Mouse (Mus musculus) forebrain, postnatal 0 days (tissue): ENCODE data around the gene Afp. TPM values are rescaled to one million over a fixed set of nuclear protein-coding genes. Genes with fewer than 3 reads are reported as not detected.

Source experiments
- ATAC-seq: fragments of 200-750 bp; cut with Nextera tagmentation; 2 replicates; pipeline ENCODE4 v1.8.0; 2017; ENCODE audit warnings: mild to moderate bottlenecking, moderate library complexity
- DNase-seq: peaks from one replicate; pipeline ENCODE4 v3.0.0-alpha.2; 2015
- H3K27ac ChIP-seq: fragments of 300-500 bp; sonication (generic); 2 replicates; pipeline ENCODE4 v1.5.1; 2014; ENCODE audit warnings: low read depth, mild to moderate bottlenecking, antibody characterized with exemption, low read length, moderate library complexity, mixed read lengths
- H3K27me3 ChIP-seq: fragments of 300-500 bp; sonication (generic); 2 replicates; pipeline ENCODE4 v1.6.1; 2014; ENCODE audit warnings: mild to moderate bottlenecking, low read length, mixed read lengths; ENCODE audit not compliant: insufficient read depth
- H3K36me3 ChIP-seq: fragments of 300-500 bp; sonication (generic); 2 replicates; pipeline ENCODE4 v1.6.1; 2014; ENCODE audit warnings: mild to moderate bottlenecking, moderate library complexity; ENCODE audit not compliant: insufficient read depth
- H3K4me1 ChIP-seq: fragments of 300-500 bp; sonication (generic); 2 replicates; pipeline ENCODE4 v1.6.1; 2014; ENCODE audit warnings: antibody characterized with exemption; ENCODE audit not compliant: insufficient read depth
- H3K4me2 ChIP-seq: fragments of 300-500 bp; sonication (generic); 2 replicates; pipeline ENCODE4 v1.6.1; 2014; ENCODE audit warnings: low read depth, mild to moderate bottlenecking, moderate library complexity
- H3K4me3 ChIP-seq: fragments of 300-500 bp; sonication (generic); 2 replicates; pipeline ENCODE4 v1.5.1; 2014; ENCODE audit warnings: low read depth, low read length, mixed read lengths
- H3K9ac ChIP-seq: fragments of 300-500 bp; sonication (generic); 2 replicates; pipeline ENCODE4 v1.6.1; 2014; ENCODE audit warnings: mild to moderate bottlenecking
- H3K9me3 ChIP-seq: fragments of 300-500 bp; sonication (generic); 2 replicates; pipeline ENCODE4 v1.6.1; 2016; ENCODE audit warnings: low read length
- CTCF ChIP-seq: sonication (generic); IDR thresholded peaks from 2 replicates; pipeline ENCODE4 v1.5.1; 2016; ENCODE audit warnings: antibody characterized with exemption, control low read depth, low read depth
- WGBS: fragments of 180-500 bp; shearing (Covaris S2); extraction: QIAGEN DNeasy Blood & Tissue Kit; methylation state at CpG from one replicate; pipeline ENCODE4 v1.1.7; 2014; 5-methylcytosine and 5-hydroxymethylcytosine counted together
- polyA plus RNA-seq: library from polyadenylated mRNA; unstranded; fragments of >200 nt; fragmentation: Nextera tagmentation; extraction: Ambion mirVana; gene quantifications from 2 replicates; pipeline ENCODE4 v1.2.1, GENCODE M21; 2015
- total RNA-seq: library from RNA; depleted of rRNA; stranded (reverse); fragments of >200 nt; gene quantifications from 2 replicates; pipeline ENCODE4 v1.2.3, GENCODE M21; 2014

Gene Afp
- total and polyA plus RNA-seq, 2 experiments from 2014 or later: 0.17 TPM; not detected in 1

DNA sequence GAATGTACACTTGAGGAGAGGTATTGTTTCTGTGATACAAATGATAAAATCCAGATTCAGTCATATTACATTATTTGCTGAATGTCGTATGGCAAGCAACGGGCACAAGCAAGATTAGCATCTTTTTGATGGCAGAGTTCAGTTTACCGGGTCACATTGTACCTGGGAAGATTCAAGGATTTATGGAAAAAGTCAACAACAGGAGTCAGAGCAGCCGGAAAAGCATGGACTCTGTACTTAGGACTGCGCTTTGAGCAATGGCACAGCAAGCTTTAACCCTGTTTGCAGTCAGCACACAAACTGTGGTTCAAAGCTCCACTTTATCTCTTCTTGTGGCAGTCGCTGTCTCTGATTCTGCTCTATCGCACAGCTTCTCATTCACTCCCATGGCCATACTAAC is 4.9 kb upstream of the Afp start:
- no peaks in the 10 kb centered on the region for H3K36me3 ChIP-seq
- DNase-seq (no peak), ATAC-seq (no peak)
- H3K27me3 ChIP-seq: no peaks in the 10 kb centered on the region
- no peaks in the 10 kb centered on the region for H3K4me1 ChIP-seq
- no peaks in the 10 kb centered on the region for H3K9me3 ChIP-seq
- no peak for TF ChIP-seq CTCF
- 95% methylated on average over 7 of the region's 7 CpGs for WGBS
- H3K27ac ChIP-seq: no peak overlapping the region
- H3K9ac ChIP-seq: no peak overlapping the region
- H3K4me2 ChIP-seq: no peak overlapping the region
- no peak overlapping the region for H3K4me3 ChIP-seq

DNA sequence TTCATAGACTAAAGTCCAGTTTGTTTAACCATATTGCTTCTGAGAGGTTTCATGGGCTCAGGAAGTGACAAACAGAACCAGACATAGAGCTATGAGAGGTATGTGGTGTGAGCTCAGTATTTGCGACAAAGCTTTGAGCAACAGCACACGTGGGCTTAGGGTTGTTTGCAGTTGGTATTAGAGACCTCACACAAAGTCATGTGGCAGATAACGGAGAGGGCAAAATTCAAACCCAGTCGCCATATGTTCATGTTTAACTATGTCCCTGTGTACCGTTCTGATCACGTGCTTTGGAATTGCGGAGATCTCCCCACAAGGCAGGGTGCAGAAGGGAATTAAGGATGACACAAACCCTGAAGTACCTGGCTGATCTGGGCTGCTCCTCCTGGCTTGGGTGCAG is 2.2 kb upstream of the Afp start:
- DNase-seq: no peak
- H3K36me3 ChIP-seq: no peaks in the 10 kb centered on the region
- 92% methylated on average over 7 of the region's 7 CpGs for WGBS
- ATAC-seq: no peak
- TF ChIP-seq CTCF: no peak
- H3K4me1 ChIP-seq: no peaks in the 10 kb centered on the region
- no peaks in the 10 kb centered on the region for H3K27me3 ChIP-seq
- no peak overlapping the region for H3K4me3 ChIP-seq
- H3K4me2 ChIP-seq: no peak overlapping the region
- no peaks in the 10 kb centered on the region for H3K9me3 ChIP-seq
- H3K9ac ChIP-seq: no peak overlapping the region
- H3K27ac ChIP-seq: no peak overlapping the region

DNA sequence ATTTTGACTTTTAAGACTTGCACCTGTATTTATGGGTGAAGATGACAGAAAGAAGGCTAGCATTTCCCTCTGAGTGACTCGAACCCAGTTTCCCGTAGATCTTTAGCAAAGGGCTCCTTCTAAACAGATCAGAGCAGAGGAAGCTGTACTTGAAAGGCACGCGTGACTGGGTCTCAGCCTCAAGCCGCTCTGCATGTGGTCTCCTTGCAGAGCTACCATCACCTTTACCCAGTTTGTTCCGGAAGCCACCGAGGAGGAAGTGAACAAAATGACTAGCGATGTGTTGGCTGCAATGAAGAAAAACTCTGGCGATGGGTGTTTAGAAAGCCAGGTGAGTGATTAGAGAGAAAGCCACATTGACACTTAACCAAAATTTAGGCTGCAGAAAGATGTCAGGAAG is 1.9 kb downstream of the Afp start:
- Histone ChIP-seq H3K36me3 (no peaks in the 10 kb centered on the region), H3K4me3 (no peak overlapping the region), H3K27me3 (no peaks in the 10 kb centered on the region), H3K27ac (no peak overlapping the region), H3K4me2 (no peak overlapping the region), H3K9me3 (no peaks in the 10 kb centered on the region), H3K9ac (no peak overlapping the region), H3K4me1 (no peaks in the 10 kb centered on the region)
- DNase-seq (no peak), ATAC-seq (no peak)
- TF ChIP-seq CTCF: no peak
- 83% methylated on average over 9 of the region's 9 CpGs for WGBS

DNA sequence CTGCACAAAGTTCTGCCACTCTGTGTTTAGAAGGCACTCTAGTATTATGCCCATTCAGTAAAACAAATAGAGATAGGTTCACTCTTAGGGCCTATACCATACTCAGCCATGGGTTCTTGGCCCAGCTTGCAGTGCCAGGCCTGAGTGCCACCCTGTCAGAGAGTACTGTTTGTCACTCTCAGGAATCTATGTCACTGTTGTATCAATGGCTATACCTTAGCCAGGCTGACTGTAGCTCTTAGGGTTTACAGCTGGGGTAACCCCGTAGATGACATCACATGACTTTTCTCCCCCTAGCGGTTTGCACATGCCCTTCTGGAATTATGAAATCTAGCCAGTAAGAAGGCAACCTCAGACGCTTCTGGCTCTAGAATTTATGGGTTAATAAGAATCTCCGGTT is 3.8 kb downstream of the Afp start:
- no peak overlapping the region for H3K4me3 ChIP-seq
- no peak overlapping the region for H3K27ac ChIP-seq
- DNase-seq (no peak), ATAC-seq (no peak)
- H3K27me3 ChIP-seq: no peaks in the 10 kb centered on the region
- no peaks in the 10 kb centered on the region for H3K9me3 ChIP-seq
- no peaks in the 10 kb centered on the region for H3K36me3 ChIP-seq
- 89% methylated on average over 4 of the region's 4 CpGs for WGBS
- H3K4me1 ChIP-seq: no peaks in the 10 kb centered on the region
- TF ChIP-seq CTCF: no peak
- no peak overlapping the region for H3K4me2 ChIP-seq
- H3K9ac ChIP-seq: no peak overlapping the region

DNA sequence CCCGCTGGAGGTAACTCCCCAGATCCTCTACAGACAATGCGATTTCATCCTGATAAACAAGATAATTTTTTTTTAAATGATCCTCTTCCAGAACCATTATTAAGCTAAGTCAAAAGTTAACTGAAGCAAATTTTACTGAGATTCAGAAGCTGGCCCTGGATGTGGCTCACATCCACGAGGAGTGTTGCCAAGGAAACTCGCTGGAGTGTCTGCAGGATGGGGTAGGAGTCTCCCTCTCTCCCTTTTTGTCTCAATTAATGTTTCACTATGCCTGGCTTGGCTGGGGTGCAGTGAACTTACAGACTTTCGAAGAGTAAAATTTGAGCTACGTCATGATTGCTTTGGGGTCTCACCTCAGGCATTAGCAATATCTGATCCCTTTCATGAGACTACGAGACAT is 9.0 kb downstream of the Afp start:
- Histone ChIP-seq H3K9ac (no peak overlapping the region), H3K4me2 (no peak overlapping the region), H3K27ac (no peak overlapping the region), H3K27me3 (no peaks in the 10 kb centered on the region), H3K36me3 (no peaks in the 10 kb centered on the region), H3K4me3 (no peak overlapping the region), H3K9me3 (no peaks in the 10 kb centered on the region), H3K4me1 (no peaks in the 10 kb centered on the region)
- DNase-seq: no peak
- WGBS: 72% methylated on average over 7 of the region's 7 CpGs
- no peak for ATAC-seq
- no peak for TF ChIP-seq CTCF

DNA sequence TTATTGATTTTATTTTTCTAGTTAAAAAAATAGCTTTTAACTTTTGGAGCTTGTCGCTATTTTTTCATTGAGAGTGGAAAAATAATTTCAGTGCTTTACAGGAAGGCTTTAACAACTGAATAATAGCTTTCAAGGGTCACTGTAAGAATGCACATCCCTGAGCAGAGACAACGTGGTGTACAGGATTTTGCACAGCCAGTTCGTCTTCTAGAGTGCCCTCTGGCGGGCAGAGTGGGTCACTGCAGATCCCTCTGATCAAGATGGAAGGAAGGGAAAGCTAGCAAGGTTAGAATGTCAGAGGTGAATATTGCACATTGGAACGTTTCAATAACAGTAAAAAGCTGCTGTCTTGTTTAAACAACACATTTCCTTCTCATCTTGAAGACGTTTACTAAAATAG is 10.2 kb downstream of the Afp start:
- ATAC-seq (peak; percentile 72), DNase-seq (peak; percentile 76)
- H3K9me3 ChIP-seq: no peaks in the 10 kb centered on the region
- H3K4me2 ChIP-seq: no peak overlapping the region
- no peaks in the 10 kb centered on the region for H3K36me3 ChIP-seq
- 7% methylated on average over 6 of the region's 6 CpGs for WGBS
- no peak overlapping the region for H3K4me3 ChIP-seq
- no peaks in the 10 kb centered on the region for H3K27me3 ChIP-seq
- no peaks in the 10 kb centered on the region for H3K4me1 ChIP-seq
- peak; percentile 84 for TF ChIP-seq CTCF
- no peak overlapping the region for H3K27ac ChIP-seq
- H3K9ac ChIP-seq: no peak overlapping the region

DNA sequence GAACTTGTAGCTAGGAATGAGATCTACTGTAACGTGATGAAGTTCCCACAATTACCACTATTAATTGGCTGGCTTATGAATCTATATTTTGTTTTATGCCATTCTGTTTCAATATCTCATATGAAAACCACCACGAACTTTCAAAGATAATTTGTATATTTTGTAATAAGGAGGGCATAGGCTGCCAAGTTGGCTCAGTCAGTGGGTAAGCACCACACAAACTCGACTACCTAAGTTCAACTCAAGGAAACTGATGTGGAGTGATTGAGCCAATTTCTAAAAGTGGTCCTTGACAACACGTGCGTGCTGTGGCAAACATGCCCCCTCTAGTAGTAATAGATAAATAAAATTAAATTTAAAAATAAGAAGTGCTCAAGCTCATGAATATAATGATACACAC is 11.2 kb downstream of the Afp start:
- DNase-seq: no peak

DNA sequence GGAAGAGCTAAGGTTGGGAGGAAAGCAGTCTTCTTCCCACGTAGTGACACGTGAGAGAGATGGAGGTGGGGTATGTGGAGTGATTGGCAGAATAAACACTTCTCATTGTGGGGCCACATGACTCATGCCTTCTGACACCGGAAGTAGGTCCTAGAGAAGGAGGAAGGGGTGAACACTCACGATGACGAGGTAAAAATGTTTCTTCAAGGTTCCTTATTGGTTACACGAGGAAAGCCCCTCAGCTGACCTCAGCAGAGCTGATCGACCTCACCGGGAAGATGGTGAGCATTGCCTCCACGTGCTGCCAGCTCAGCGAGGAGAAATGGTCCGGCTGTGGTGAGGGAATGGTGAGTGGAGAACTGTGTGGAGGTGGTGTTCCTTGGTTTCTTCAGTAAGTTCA is 14.2 kb downstream of the Afp start:
- ATAC-seq (no peak), DNase-seq (no peak)
- WGBS: 83% methylated on average over 11 of the region's 11 CpGs
- Histone ChIP-seq H3K4me2 (no peak overlapping the region), H3K4me3 (no peak overlapping the region), H3K9me3 (no peaks in the 10 kb centered on the region), H3K27ac (no peak overlapping the region), H3K27me3 (no peaks in the 10 kb centered on the region), H3K4me1 (no peaks in the 10 kb centered on the region), H3K9ac (no peak overlapping the region), H3K36me3 (no peaks in the 10 kb centered on the region)
- no peak for TF ChIP-seq CTCF

More for the DNA sequence above, 11.2 kb downstream of the Afp start:
- Histone ChIP-seq H3K4me3 (no peak overlapping the region), H3K27me3 (no peaks in the 10 kb centered on the region), H3K27ac (no peak overlapping the region), H3K36me3 (no peaks in the 10 kb centered on the region), H3K9me3 (no peaks in the 10 kb centered on the region), H3K4me2 (no peak overlapping the region), H3K4me1 (no peaks in the 10 kb centered on the region), H3K9ac (no peak overlapping the region)
- ATAC-seq: no peak
- TF ChIP-seq CTCF: no peak
- WGBS: 86% methylated on average over 5 of the region's 5 CpGs
